Mouse (Mus musculus) stomach, postnatal 0 days (tissue): Measurements from ENCODE around the gene Foxn2. TPM values are rescaled to one million over a fixed set of nuclear protein-coding genes. Genes with fewer than 3 reads are reported as not detected.

Experiments
- ATAC-seq: fragments of 200-750 bp; cut with Nextera tagmentation; 2 replicates; pipeline ENCODE4 v1.8.0; 2017; ENCODE audit not compliant: low FRiP score, low TSS enrichment
- DNase-seq: peaks from one replicate; pipeline ENCODE4 v3.0.0-alpha.2; 2016; ENCODE audit warnings: low spot score
- H3K27ac ChIP-seq: fragments of 300-500 bp; sonication (generic); replicated peaks from 2 replicates; pipeline ENCODE4 v1.5.1; 2014; ENCODE audit warnings: mild to moderate bottlenecking, control low read depth
- H3K27me3 ChIP-seq: fragments of 300-500 bp; sonication (generic); 2 replicates; pipeline ENCODE4 v1.6.1; 2014; ENCODE audit warnings: low read length; ENCODE audit not compliant: control insufficient read depth, insufficient read depth
- H3K36me3 ChIP-seq: fragments of 300-500 bp; sonication (generic); 2 replicates; pipeline ENCODE4 v1.6.1; 2014; ENCODE audit warnings: low read length, mixed read lengths; ENCODE audit not compliant: control insufficient read depth, insufficient read depth
- H3K4me1 ChIP-seq: fragments of 300-500 bp; sonication (generic); replicated peaks from 2 replicates; pipeline ENCODE4 v1.6.1; 2014; ENCODE audit warnings: antibody characterized with exemption; ENCODE audit not compliant: control insufficient read depth, insufficient read depth
- H3K4me2 ChIP-seq: fragments of 300-500 bp; sonication (generic); replicated peaks from 2 replicates; pipeline ENCODE4 v1.6.1; 2014; ENCODE audit warnings: low read depth, mild to moderate bottlenecking, control low read depth, moderate library complexity
- H3K4me3 ChIP-seq: fragments of 300-500 bp; sonication (generic); 2 replicates; pipeline ENCODE4 v1.5.1; 2014; ENCODE audit warnings: low read depth, low read length, control low read depth
- H3K9ac ChIP-seq: fragments of 300-500 bp; sonication (generic); 2 replicates; pipeline ENCODE4 v1.6.1; 2014; ENCODE audit warnings: mild to moderate bottlenecking, low read length, control low read depth, mixed read lengths
- H3K9me3 ChIP-seq: fragments of 300-500 bp; sonication (generic); 2 replicates; pipeline ENCODE4 v1.6.1; 2016; ENCODE audit warnings: low read length; ENCODE audit not compliant: control insufficient read depth
- CTCF ChIP-seq: IDR thresholded peaks from 2 replicates; pipeline ENCODE4 v1.5.1; 2016; ENCODE audit warnings: antibody characterized with exemption, low read depth, mild to moderate bottlenecking, moderate library complexity
- EP300 ChIP-seq: optimal IDR thresholded peaks from 2 replicates; pipeline ENCODE3; 2016; ENCODE audit warnings: antibody characterized with exemption
- WGBS: fragments of 180-500 bp; shearing (Covaris S2); extraction: QIAGEN DNeasy Blood & Tissue Kit; methylation state at CpG from one replicate; pipeline ENCODE4 v1.1.7; 2014; 5-methylcytosine and 5-hydroxymethylcytosine counted together
- polyA plus RNA-seq: library from polyadenylated mRNA; unstranded; fragments of >200 nt; fragmentation: Nextera tagmentation; extraction: Ambion mirVana; gene quantifications from 2 replicates; pipeline ENCODE4 v1.2.1, GENCODE M21; 2015

Gene Foxn2
- polyA plus RNA-seq, 1 experiment from 2014 or later, result 8.2 TPM

DNA sequence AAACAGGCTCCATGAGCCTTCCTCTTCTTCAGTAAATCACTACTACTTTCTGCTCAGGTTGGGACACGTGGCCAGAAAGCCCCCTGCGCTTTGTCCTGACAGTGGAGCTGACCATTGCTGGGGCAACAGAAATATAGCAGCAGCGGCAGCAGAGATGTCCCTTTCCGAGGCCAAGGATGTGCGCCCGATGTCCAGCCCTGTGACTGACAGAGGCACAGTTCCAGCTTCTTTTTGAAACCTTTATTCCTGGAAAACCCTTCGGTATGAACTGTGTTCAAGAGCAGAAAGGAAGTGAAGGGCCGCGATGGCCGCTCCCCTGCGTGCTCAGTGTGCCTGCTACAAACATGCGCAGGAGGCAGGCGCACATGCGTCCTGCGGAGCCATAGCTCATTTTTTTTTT is 65.4 kb downstream of the Foxn2 start:
- TF ChIP-seq CTCF, result no peak
- TF ChIP-seq EP300, result no peak
- H3K4me1 ChIP-seq, result no peaks in the 10 kb centered on the region
- H3K4me3 ChIP-seq, result no peak overlapping the region
- DNase-seq (no peak), ATAC-seq (no peak)
- WGBS, result 92% methylated on average over 15 of the region's 15 CpGs
- no peak overlapping the region for H3K9ac ChIP-seq
- H3K27me3 ChIP-seq, result no peaks in the 10 kb centered on the region
- H3K9me3 ChIP-seq, result no peaks in the 10 kb centered on the region
- no peak overlapping the region for H3K27ac ChIP-seq
- H3K4me2 ChIP-seq, result no peak overlapping the region
- H3K36me3 ChIP-seq, result no peaks in the 10 kb centered on the region

DNA sequence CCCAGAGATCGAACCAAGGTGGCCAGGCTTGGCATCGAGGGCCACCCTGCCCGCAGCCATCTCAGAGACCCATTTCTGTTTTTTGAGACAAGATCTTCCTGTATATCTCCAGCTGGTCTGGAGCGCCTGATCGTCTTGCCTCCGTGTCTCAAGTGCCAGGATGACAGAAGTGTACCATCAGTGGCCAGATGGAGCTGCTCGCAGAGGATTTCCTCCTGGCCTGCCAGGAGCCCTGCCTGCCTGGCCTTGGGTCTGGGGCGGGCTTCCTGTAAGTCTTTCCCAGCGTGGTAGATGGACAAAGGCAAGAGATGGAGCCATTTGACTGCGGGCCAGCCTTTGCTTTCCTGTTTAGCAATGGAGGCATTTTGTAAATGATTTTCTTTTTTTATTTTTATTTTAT is 66.9 kb downstream of the Foxn2 start:
- H3K4me2 ChIP-seq, result no peak overlapping the region
- no peak for ATAC-seq
- 87% methylated on average over 10 of the region's 10 CpGs for WGBS
- no peak overlapping the region for H3K9ac ChIP-seq
- H3K4me1 ChIP-seq, result no peaks in the 10 kb centered on the region
- TF ChIP-seq CTCF (no peak), EP300 (no peak)
- no peaks in the 10 kb centered on the region for H3K36me3 ChIP-seq
- no peak overlapping the region for H3K4me3 ChIP-seq
- H3K9me3 ChIP-seq, result no peaks in the 10 kb centered on the region
- no peak overlapping the region for H3K27ac ChIP-seq
- DNase-seq, result no peak
- H3K27me3 ChIP-seq, result no peaks in the 10 kb centered on the region

DNA sequence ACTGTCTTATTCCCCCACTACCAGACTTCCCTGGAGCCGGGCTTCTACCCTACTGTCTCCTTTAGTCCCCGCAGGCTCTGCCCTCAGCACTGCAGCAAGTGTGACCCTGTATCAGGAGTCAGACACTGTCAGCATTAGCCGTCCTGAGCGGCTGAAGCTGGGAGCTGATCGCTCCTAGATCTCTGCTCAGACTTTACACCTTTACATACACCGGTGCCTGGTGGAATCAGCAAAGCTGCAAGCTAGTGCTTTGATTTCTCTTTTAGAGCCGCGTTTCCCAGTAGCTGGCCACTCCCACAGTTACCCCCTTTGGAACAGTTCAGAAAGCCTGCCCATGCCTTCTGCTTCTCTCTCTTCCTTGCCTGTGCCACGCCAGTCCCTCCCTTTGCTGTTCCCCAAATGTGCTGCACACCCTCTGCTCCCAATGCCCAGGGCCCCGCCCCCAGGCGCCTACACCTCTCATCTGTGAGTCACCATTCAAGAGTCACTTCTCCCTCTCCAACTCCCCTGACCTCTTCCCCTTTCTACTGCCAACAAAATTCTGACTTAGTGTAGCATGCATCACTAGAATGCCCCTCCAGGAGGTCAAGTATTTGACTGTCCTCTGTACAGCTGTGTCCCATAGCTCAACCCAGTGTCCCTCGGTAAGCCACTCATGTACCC is 68.5 kb downstream of the Foxn2 start:
- TF ChIP-seq CTCF (no peak), EP300 (no peak)
- Histone ChIP-seq H3K36me3 (no peaks in the 10 kb centered on the region), H3K4me1 (no peaks in the 10 kb centered on the region), H3K4me3 (peak overlapping the region; percentile 10; the same call in 1 of the 2 replicates), H3K9ac (peak overlapping the region; percentile 61), H3K27ac (peak overlapping the region; percentile 90), H3K4me2 (peak overlapping the region; percentile 54), H3K27me3 (no peaks in the 10 kb centered on the region), H3K9me3 (no peaks in the 10 kb centered on the region)
- 18% methylated on average over 12 of the region's 12 CpGs for WGBS
- DNase-seq, result peak; percentile 93
- peak; percentile 92 for ATAC-seq

DNA sequence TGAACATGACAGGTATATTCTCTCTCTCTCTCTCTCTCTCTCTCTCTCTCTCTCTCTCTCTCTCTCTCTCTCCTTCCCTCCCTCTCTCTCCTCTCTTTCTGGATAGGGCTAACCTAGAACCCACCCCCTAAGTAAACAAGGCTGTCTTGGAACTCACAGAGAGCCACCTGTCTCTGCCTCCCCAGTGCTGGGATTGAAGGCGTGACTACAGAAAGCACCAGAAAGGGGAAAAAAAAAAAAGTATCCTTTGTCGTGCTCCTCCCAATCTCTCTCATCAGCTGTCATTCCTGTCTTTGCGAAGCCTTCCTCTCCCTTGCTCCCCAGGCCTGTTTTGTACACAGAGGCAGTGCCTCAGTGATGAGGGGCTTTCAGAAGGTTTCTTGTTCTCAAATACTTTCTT is 69.5 kb downstream of the Foxn2 start:
- TF ChIP-seq CTCF (no peak), EP300 (no peak)
- Histone ChIP-seq H3K27ac (peak overlapping the region; percentile 84), H3K36me3 (no peaks in the 10 kb centered on the region), H3K4me2 (no peak overlapping the region), H3K4me1 (no peaks in the 10 kb centered on the region), H3K27me3 (no peaks in the 10 kb centered on the region), H3K4me3 (no peak overlapping the region), H3K9ac (no peak overlapping the region), H3K9me3 (no peaks in the 10 kb centered on the region)
- WGBS, result 75% methylated on average over 3 of the region's 3 CpGs
- DNase-seq (no peak), ATAC-seq (no peak)

DNA sequence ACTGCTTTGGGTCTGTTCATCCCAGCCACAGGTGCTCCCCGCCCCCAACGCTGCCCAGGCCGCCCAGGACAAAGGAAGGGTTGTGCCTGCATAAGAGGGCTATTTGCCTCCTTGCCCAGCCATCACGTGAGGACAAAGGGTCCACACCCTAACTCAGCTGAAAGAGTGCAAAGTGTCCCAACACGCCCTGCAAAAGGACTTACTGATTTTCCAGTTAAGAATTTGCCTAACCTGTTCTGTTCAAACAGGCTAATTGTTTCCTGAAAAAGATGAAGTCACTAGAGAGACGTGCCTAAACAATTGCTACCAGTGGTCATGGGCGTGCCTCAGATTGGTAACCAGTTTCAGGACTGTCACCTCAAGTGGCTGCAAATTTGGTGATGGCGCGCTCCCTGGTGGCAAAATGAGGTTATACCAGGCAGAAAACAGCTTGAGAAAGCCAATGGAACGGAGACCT is 70.6 kb downstream of the Foxn2 start:
- peak overlapping the region; percentile 84 for H3K27ac ChIP-seq
- H3K36me3 ChIP-seq, result no peaks in the 10 kb centered on the region
- TF ChIP-seq EP300, result peak; percentile 87
- peak; percentile 91 for TF ChIP-seq CTCF
- WGBS, result 26% methylated on average over 10 of the region's 10 CpGs
- peak; percentile 89 for ATAC-seq
- peak overlapping the region; percentile 23; the same call in 1 of the 2 replicates for H3K9ac ChIP-seq
- H3K4me3 ChIP-seq, result no peak overlapping the region
- no peaks in the 10 kb centered on the region for H3K4me1 ChIP-seq
- no peaks in the 10 kb centered on the region for H3K9me3 ChIP-seq
- H3K4me2 ChIP-seq, result no peak overlapping the region
- DNase-seq, result peak; percentile 90
- no peaks in the 10 kb centered on the region for H3K27me3 ChIP-seq

DNA sequence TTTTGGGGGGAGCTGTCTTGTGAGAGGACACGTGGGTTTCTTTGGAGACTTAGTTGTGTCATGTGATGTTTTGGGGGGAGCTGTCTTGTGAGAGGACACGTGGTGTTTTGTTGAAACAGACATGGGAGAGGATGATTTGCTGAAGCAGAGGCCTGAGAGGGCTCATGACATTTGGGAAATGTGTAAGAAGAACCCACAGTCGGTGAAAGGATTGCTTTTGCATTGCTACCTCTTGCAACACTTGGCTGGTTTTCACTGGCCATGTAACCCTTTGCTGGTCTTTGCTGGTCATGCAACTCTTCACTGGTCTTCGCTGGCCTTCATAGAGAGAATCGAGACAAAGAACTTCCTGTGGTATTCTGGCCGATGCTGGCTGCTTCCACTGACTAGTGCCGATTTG is 76.0 kb downstream of the Foxn2 start:
- Histone ChIP-seq H3K27ac (no peak overlapping the region), H3K9ac (no peak overlapping the region), H3K36me3 (no peaks in the 10 kb centered on the region), H3K4me3 (no peak overlapping the region), H3K27me3 (no peaks in the 10 kb centered on the region), H3K4me1 (no peaks in the 10 kb centered on the region), H3K9me3 (no peaks in the 10 kb centered on the region), H3K4me2 (no peak overlapping the region)
- TF ChIP-seq EP300, result no peak
- TF ChIP-seq CTCF, result no peak
- DNase-seq (no peak), ATAC-seq (no peak)
- WGBS, result 78% methylated on average over 7 of the region's 7 CpGs
